Mouse (Mus musculus): ENCODE data around the gene Ehd2. TPM values are rescaled to one million over a fixed set of nuclear protein-coding genes. Genes with fewer than 3 reads are reported as not detected.

The Ehd2 gene
- polyA plus RNA-seq (2014; fragmentation: Illumina TruSeq; extraction: RNeasy Lipid Tissue Mini Kit (QIAGEN cat#74804); ENCODE audit: low read depth, low replicate concordance): 6.9 TPM

GRCm38 (mm10) chr7:15967312-15967711, at the start of gene Ehd2:
TSS of gene Ehd2 (minus strand) at chr7:15967567.

GRCm38 (mm10) chr7:15945721-15946536, 21.4 kb downstream of the Ehd2 start, which contains the start of gene Nop53:
TSS of gene Nop53 (minus strand) at chr7:15946074.

GRCm38 (mm10) chr7:15922220-15922773, 45.1 kb downstream of the Ehd2 start, which contains the start of gene Selenow:
TSS of gene Selenow (minus strand) at chr7:15922402.

Other genes starting within 250 kb of the Ehd2 start
- not detected for gene Obox5, start 217.4 kb downstream of the Ehd2 start, polyA plus RNA-seq (2014; fragmentation: Illumina TruSeq; extraction: RNeasy Lipid Tissue Mini Kit (QIAGEN cat#74804); ENCODE audit: low read depth, low replicate concordance)
- gene Obox6, start 127.9 kb downstream of the Ehd2 start, polyA plus RNA-seq (2014; fragmentation: Illumina TruSeq; extraction: RNeasy Lipid Tissue Mini Kit (QIAGEN cat#74804); ENCODE audit: low read depth, low replicate concordance): not detected
- not detected for gene Crx, start 87.6 kb downstream of the Ehd2 start, polyA plus RNA-seq (2014; fragmentation: Illumina TruSeq; extraction: RNeasy Lipid Tissue Mini Kit (QIAGEN cat#74804); ENCODE audit: low read depth, low replicate concordance)
- gene Crxos, start 85.0 kb downstream of the Ehd2 start, polyA plus RNA-seq (2014; fragmentation: Illumina TruSeq; extraction: RNeasy Lipid Tissue Mini Kit (QIAGEN cat#74804); ENCODE audit: low read depth, low replicate concordance): not detected
- gene Selenow, start 45.2 kb downstream of the Ehd2 start, polyA plus RNA-seq (2014; fragmentation: Illumina TruSeq; extraction: RNeasy Lipid Tissue Mini Kit (QIAGEN cat#74804); ENCODE audit: low read depth, low replicate concordance): 2.9 TPM
- gene Nop53, start 21.5 kb downstream of the Ehd2 start, polyA plus RNA-seq (2014; fragmentation: Illumina TruSeq; extraction: RNeasy Lipid Tissue Mini Kit (QIAGEN cat#74804); ENCODE audit: low read depth, low replicate concordance): 10.2 TPM
- gene Bicra, start 80.4 kb upstream of the Ehd2 start, polyA plus RNA-seq (2014; fragmentation: Illumina TruSeq; extraction: RNeasy Lipid Tissue Mini Kit (QIAGEN cat#74804); ENCODE audit: low read depth, low replicate concordance): 0.28 TPM
- not detected for gene Zfp541, start 94.2 kb upstream of the Ehd2 start, polyA plus RNA-seq (2014; fragmentation: Illumina TruSeq; extraction: RNeasy Lipid Tissue Mini Kit (QIAGEN cat#74804); ENCODE audit: low read depth, low replicate concordance)
- 19.9 TPM for gene Napa, start 130.9 kb upstream of the Ehd2 start, polyA plus RNA-seq (2014; fragmentation: Illumina TruSeq; extraction: RNeasy Lipid Tissue Mini Kit (QIAGEN cat#74804); ENCODE audit: low read depth, low replicate concordance)
- 3.5 TPM for gene Kptn, start 152.3 kb upstream of the Ehd2 start, polyA plus RNA-seq (2014; fragmentation: Illumina TruSeq; extraction: RNeasy Lipid Tissue Mini Kit (QIAGEN cat#74804); ENCODE audit: low read depth, low replicate concordance)
- gene Slc8a2, start 162.3 kb upstream of the Ehd2 start, polyA plus RNA-seq (2014; fragmentation: Illumina TruSeq; extraction: RNeasy Lipid Tissue Mini Kit (QIAGEN cat#74804); ENCODE audit: low read depth, low replicate concordance): 0.08 TPM
- gene Meis3, start 207.5 kb upstream of the Ehd2 start, polyA plus RNA-seq (2014; fragmentation: Illumina TruSeq; extraction: RNeasy Lipid Tissue Mini Kit (QIAGEN cat#74804); ENCODE audit: low read depth, low replicate concordance): not detected

Data from kidney, adult 10 weeks (tissue).